Mouse (Mus musculus): ENCODE measurements at regions not wholly inside any gene's neighbourhood (a gene's known extent, or its start where the extent isn't known, plus 50 kb on each side); places are given as distances from the start of the nearest gene placed in this dataset.
"Not testable (repeated sequence)": the region's sequence is repeated elsewhere in the genome, so short reads cannot be mapped to it uniquely, and the experiment has no call there.

GRCm38 (mm10) chr13:35499776-35500175, 159.9 kb upstream of the Cdyl start:
- no peak for DNase-seq

- peak; percentile 42 for DNase-seq
Observed at GRCm38 (mm10) chr13:35500891-35501290, 158.7 kb upstream of the Cdyl start.

- peak; percentile 17 for DNase-seq
Observed at GRCm38 (mm10) chr13:35501351-35502146, 158.1 kb upstream of the Cdyl start.

GRCm38 (mm10) chr13:35502147-35502522, 157.5 kb upstream of the Cdyl start:
- DNase-seq: no peak

- DNase-seq: no peak
Observed at GRCm38 (mm10) chr13:35503362-35503821, 156.2 kb upstream of the Cdyl start.

- no peak for DNase-seq
Observed at GRCm38 (mm10) chr13:35507195-35507594, 152.4 kb upstream of the Cdyl start.

- DNase-seq: no peak
Observed at GRCm38 (mm10) chr13:35512029-35512507, 147.6 kb upstream of the Cdyl start.

- no peak for DNase-seq
Observed at GRCm38 (mm10) chr13:35513120-35513519, 146.5 kb upstream of the Cdyl start.

- DNase-seq: no peak
Observed at GRCm38 (mm10) chr13:35515291-35515690, 144.3 kb upstream of the Cdyl start.

- no peak for DNase-seq
Observed at GRCm38 (mm10) chr13:35517692-35518091, 141.9 kb upstream of the Cdyl start.

- DNase-seq: no peak
Observed at GRCm38 (mm10) chr13:35522272-35522671, 137.4 kb upstream of the Cdyl start.

GRCm38 (mm10) chr13:35529577-35529976, 130.1 kb upstream of the Cdyl start:
- no peak for DNase-seq

- no peak for DNase-seq
Observed at GRCm38 (mm10) chr13:35537106-35537505, 122.5 kb upstream of the Cdyl start.

- DNase-seq: no peak
Observed at GRCm38 (mm10) chr13:35537936-35538335, 121.7 kb upstream of the Cdyl start.

GRCm38 (mm10) chr13:35540433-35540832, 119.2 kb upstream of the Cdyl start:
- DNase-seq: no peak

- DNase-seq: no peak
Observed at GRCm38 (mm10) chr13:35541053-35541452, 118.6 kb upstream of the Cdyl start.

- no peak for DNase-seq
Observed at GRCm38 (mm10) chr13:35564006-35564405, 95.6 kb upstream of the Cdyl start.

GRCm38 (mm10) chr13:35581616-35582015, 78.0 kb upstream of the Cdyl start:
- DNase-seq: peak; percentile 68

- DNase-seq: no peak
Observed at GRCm38 (mm10) chr13:35598003-35598402, 61.6 kb upstream of the Cdyl start.

- DNase-seq: no peak
Observed at GRCm38 (mm10) chr13:35601560-35602135, 58.0 kb upstream of the Cdyl start.

GRCm38 (mm10) chr13:35603080-35603479, 56.6 kb upstream of the Cdyl start:
- DNase-seq: no peak

GRCm38 (mm10) chr13:35604061-35604460, 55.6 kb upstream of the Cdyl start:
- DNase-seq: no peak

GRCm38 (mm10) chr13:35604765-35605164, 54.9 kb upstream of the Cdyl start:
- DNase-seq: no peak

- DNase-seq: not testable (repeated sequence)
Observed at GRCm38 (mm10) chr13:35606857-35607561, 52.6 kb upstream of the Cdyl start.

Measured in embryo, embryonic 11 days (tissue).